Mouse (Mus musculus): ENCODE results near the gene E2f6.

- no peak for TF ChIP-seq MAX (IDR thresholded peaks at IDR 0.05; ENCODE audit: low read length)
- TF ChIP-seq EP300 (IDR thresholded peaks at IDR 0.05; ENCODE audit: low read length): no peak
Measured at GRCm38 (mm10) chr12:16823701-16824100, 12.9 kb downstream of the E2f6 start.
